Mouse (Mus musculus) hindbrain, embryonic 11.5 days (tissue): Measurements from ENCODE around the gene Rbm47. TPM values are rescaled to one million over a fixed set of nuclear protein-coding genes. Genes with fewer than 3 reads are reported as not detected.

Experiments
- ATAC-seq: fragments of 200-750 bp; cut with Nextera tagmentation; 2 replicates; pipeline ENCODE4 v1.8.0; 2017; ENCODE audit warnings: mild to moderate bottlenecking, moderate TSS enrichment, moderate library complexity; ENCODE audit not compliant: low FRiP score
- DNase-seq: peaks from one replicate; pipeline ENCODE4 v3.0.0-alpha.2; 2015; ENCODE audit warnings: low spot score
- H3K27ac ChIP-seq: fragments of 300-500 bp; sonication (generic); 2 replicates; pipeline ENCODE4 v1.5.1; 2014; ENCODE audit warnings: mild to moderate bottlenecking, low read depth, low read length
- H3K27me3 ChIP-seq: fragments of 300-500 bp; sonication (generic); 2 replicates; pipeline ENCODE4 v1.6.1; 2014; ENCODE audit warnings: mild to moderate bottlenecking, low read length, moderate library complexity, mixed read lengths; ENCODE audit not compliant: control insufficient read depth, insufficient read depth
- H3K36me3 ChIP-seq: fragments of 300-500 bp; sonication (generic); 2 replicates; pipeline ENCODE4 v1.6.1; 2014; ENCODE audit warnings: mild to moderate bottlenecking, low read length, moderate library complexity, mixed read lengths; ENCODE audit not compliant: control insufficient read depth, insufficient read depth
- H3K4me1 ChIP-seq: fragments of 300-500 bp; sonication (generic); replicated peaks from 2 replicates; pipeline ENCODE4 v1.6.1; 2014; ENCODE audit warnings: low read length, mixed read lengths; ENCODE audit not compliant: control insufficient read depth, insufficient read depth
- H3K4me2 ChIP-seq: fragments of 300-500 bp; sonication (generic); replicated peaks from 2 replicates; pipeline ENCODE4 v1.6.1; 2014; ENCODE audit warnings: mild to moderate bottlenecking, low read depth, low read length
- H3K4me3 ChIP-seq: fragments of 300-500 bp; sonication (generic); 2 replicates; pipeline ENCODE4 v1.5.1; 2014; ENCODE audit warnings: low read depth, low read length
- H3K9ac ChIP-seq: fragments of 300-500 bp; sonication (generic); 2 replicates; pipeline ENCODE4 v1.6.1; 2014; ENCODE audit warnings: low read depth, low read length
- H3K9me3 ChIP-seq: fragments of 300-500 bp; sonication (generic); 2 replicates; pipeline ENCODE4 v1.6.1; 2016; ENCODE audit warnings: low read length; ENCODE audit not compliant: control insufficient read depth
- WGBS: fragments of 180-500 bp; shearing (Covaris S2); extraction: QIAGEN DNeasy Blood & Tissue Kit; methylation state at CpG from one replicate; pipeline ENCODE4 v1.1.7; 2014; 5-methylcytosine and 5-hydroxymethylcytosine counted together
- polyA plus RNA-seq: library from polyadenylated mRNA; unstranded; fragments of >200 nt; fragmentation: Nextera tagmentation; extraction: Ambion mirVana; gene quantifications from 2 replicates; pipeline ENCODE4 v1.2.1, GENCODE M21; 2014

Gene Rbm47
- polyA plus RNA-seq, 1 experiment from 2014 or later: 8.6 TPM

GRCm38 (mm10) chr5:66062046-66062929, 110.6 kb downstream of the Rbm47 start:
- H3K4me1 ChIP-seq: no peaks in the 10 kb centered on the region
- DNase-seq: no peak
- ATAC-seq: no peak

GRCm38 (mm10) chr5:66061667-66062045, 111.3 kb downstream of the Rbm47 start:
- WGBS: 90% methylated on average over 4 of the region's 4 CpGs

More at GRCm38 (mm10) chr5:66062046-66062929, 110.6 kb downstream of the Rbm47 start:
- Histone ChIP-seq H3K36me3 (no peaks in the 10 kb centered on the region), H3K9me3 (no peaks in the 10 kb centered on the region), H3K4me2 (no peak overlapping the region), H3K27me3 (no peaks in the 10 kb centered on the region), H3K27ac (no peak overlapping the region), H3K4me3 (no peak overlapping the region), H3K9ac (no peak overlapping the region)
- WGBS: 82% methylated on average over 19 of the region's 19 CpGs

DNA sequence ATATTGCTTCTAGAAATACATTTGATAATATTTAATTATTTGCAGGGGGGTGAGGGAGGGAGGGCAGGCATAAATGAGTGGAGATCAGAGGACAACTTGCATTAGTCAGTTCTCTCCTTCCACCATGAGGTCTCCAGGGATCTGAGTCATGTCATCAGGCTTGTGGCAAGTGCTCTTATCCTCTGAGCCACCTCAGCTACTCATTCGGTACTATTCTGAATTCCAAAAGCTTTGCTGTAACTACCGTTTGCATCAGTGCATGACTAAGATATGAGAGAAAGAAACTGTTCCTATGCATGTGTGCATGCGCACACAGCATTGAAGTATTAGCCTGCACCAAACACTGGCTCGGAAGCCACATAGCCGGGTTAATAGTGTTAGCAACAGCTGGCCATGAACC, 114.1 kb downstream of the Rbm47 start:
- H3K4me1 ChIP-seq: no peaks in the 10 kb centered on the region
- no peaks in the 10 kb centered on the region for H3K9me3 ChIP-seq
- no peaks in the 10 kb centered on the region for H3K36me3 ChIP-seq
- WGBS: 91% methylated on average over 5 of the region's 5 CpGs
- no peak for DNase-seq
- no peak overlapping the region for H3K4me3 ChIP-seq
- H3K4me2 ChIP-seq: no peak overlapping the region
- no peak overlapping the region for H3K27ac ChIP-seq
- no peak for ATAC-seq
- no peak overlapping the region for H3K9ac ChIP-seq
- no peaks in the 10 kb centered on the region for H3K27me3 ChIP-seq

More at GRCm38 (mm10) chr5:66061667-66062045, 111.3 kb downstream of the Rbm47 start:
- Histone ChIP-seq H3K4me2 (no peak overlapping the region), H3K36me3 (no peaks in the 10 kb centered on the region), H3K27ac (no peak overlapping the region), H3K4me1 (no peaks in the 10 kb centered on the region), H3K27me3 (no peaks in the 10 kb centered on the region), H3K4me3 (no peak overlapping the region), H3K9ac (no peak overlapping the region), H3K9me3 (no peaks in the 10 kb centered on the region)
- ATAC-seq: no peak
- DNase-seq: no peak

GRCm38 (mm10) chr5:66056680-66057079, 116.2 kb downstream of the Rbm47 start:
- no peak overlapping the region for H3K9ac ChIP-seq
- WGBS: 82% methylated on average over 4 of the region's 4 CpGs
- H3K4me2 ChIP-seq: no peak overlapping the region
- no peak overlapping the region for H3K4me3 ChIP-seq
- H3K27me3 ChIP-seq: no peaks in the 10 kb centered on the region
- no peaks in the 10 kb centered on the region for H3K9me3 ChIP-seq
- no peak overlapping the region for H3K27ac ChIP-seq
- DNase-seq: no peak
- H3K36me3 ChIP-seq: no peaks in the 10 kb centered on the region
- no peak for ATAC-seq
- H3K4me1 ChIP-seq: no peaks in the 10 kb centered on the region

DNA sequence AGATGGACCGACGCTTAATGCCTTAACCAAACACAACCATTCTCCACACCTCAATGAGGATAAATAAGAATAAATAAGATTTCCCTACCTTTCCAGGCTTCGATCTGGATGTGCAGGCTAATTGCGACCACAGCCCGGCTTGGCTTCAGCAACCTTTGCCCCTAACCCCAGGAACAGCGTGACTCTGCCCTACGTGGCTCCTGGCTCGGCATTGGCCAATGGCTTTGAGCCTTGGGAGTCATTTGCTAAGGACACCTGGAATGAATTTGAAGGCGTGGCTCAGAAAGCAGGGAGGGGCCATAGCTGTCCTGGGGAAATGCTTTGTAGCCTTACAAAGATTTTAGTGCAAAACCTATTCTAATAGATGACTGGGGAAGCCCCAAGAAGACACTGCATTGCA, 118.5 kb downstream of the Rbm47 start:
- no peaks in the 10 kb centered on the region for H3K4me1 ChIP-seq
- DNase-seq (no peak), ATAC-seq (no peak)
- H3K27me3 ChIP-seq: no peaks in the 10 kb centered on the region
- H3K36me3 ChIP-seq: no peaks in the 10 kb centered on the region
- WGBS: 60% methylated on average over 9 of the region's 9 CpGs
- H3K4me3 ChIP-seq: no peak overlapping the region
- H3K9ac ChIP-seq: no peak overlapping the region
- H3K9me3 ChIP-seq: no peaks in the 10 kb centered on the region
- H3K27ac ChIP-seq: no peak overlapping the region
- no peak overlapping the region for H3K4me2 ChIP-seq

GRCm38 (mm10) chr5:66052777-66053548, 120.0 kb downstream of the Rbm47 start:
- Histone ChIP-seq H3K9ac (no peak overlapping the region), H3K4me2 (no peak overlapping the region), H3K9me3 (no peaks in the 10 kb centered on the region), H3K27me3 (no peaks in the 10 kb centered on the region), H3K36me3 (no peaks in the 10 kb centered on the region), H3K4me3 (no peak overlapping the region), H3K4me1 (no peaks in the 10 kb centered on the region), H3K27ac (no peak overlapping the region)
- ATAC-seq (no peak), DNase-seq (no peak)
- 89% methylated on average over 20 of the region's 20 CpGs for WGBS

DNA sequence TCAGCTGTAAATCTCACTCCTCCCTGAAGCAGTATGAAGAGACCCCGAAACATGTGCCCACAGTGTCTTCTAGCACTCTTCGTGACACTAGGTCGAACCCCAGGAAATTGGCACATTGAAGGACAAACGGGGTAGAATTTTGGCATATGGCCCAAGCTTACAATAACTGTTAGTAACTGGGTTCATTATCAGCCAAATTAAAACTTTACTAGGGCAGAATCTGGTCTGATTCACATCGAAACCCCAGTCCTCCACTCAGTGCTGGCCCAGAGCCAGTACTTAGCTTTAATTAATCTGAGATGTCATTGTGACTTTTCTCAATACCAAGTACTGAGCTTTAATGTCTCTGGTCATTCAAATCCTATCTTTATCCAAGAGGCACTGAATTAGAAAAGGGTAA, 122.1 kb downstream of the Rbm47 start:
- no peak overlapping the region for H3K4me2 ChIP-seq
- H3K4me3 ChIP-seq: no peak overlapping the region
- no peaks in the 10 kb centered on the region for H3K27me3 ChIP-seq
- no peak overlapping the region for H3K9ac ChIP-seq
- no peak for ATAC-seq
- 90% methylated on average over 5 of the region's 5 CpGs for WGBS
- DNase-seq: no peak
- H3K36me3 ChIP-seq: no peaks in the 10 kb centered on the region
- H3K4me1 ChIP-seq: no peaks in the 10 kb centered on the region
- H3K27ac ChIP-seq: no peak overlapping the region
- H3K9me3 ChIP-seq: no peaks in the 10 kb centered on the region

- Histone ChIP-seq H3K27ac (no peak overlapping the region), H3K4me1 (no peaks in the 10 kb centered on the region), H3K9me3 (no peaks in the 10 kb centered on the region), H3K4me3 (no peak overlapping the region), H3K27me3 (no peaks in the 10 kb centered on the region), H3K9ac (no peak overlapping the region), H3K4me2 (no peak overlapping the region), H3K36me3 (no peaks in the 10 kb centered on the region)
- 91% methylated on average over 3 of the region's 3 CpGs for WGBS
- ATAC-seq (no peak), DNase-seq (no peak)
These were observed 126.6 kb downstream of the Rbm47 start for GRCm38 (mm10) chr5:66046356-66046755.
